Mouse (Mus musculus) liver, embryonic 11.5 days (tissue): ENCODE results near the gene Cdk17. TPM values are rescaled to one million over a fixed set of nuclear protein-coding genes. Genes with fewer than 3 reads are reported as not detected.

Experiments
- ATAC-seq: fragments of 200-750 bp; cut with Nextera tagmentation; replicated peaks from 2 replicates; pipeline ENCODE4 v1.8.0; 2017; ENCODE audit warnings: moderate number of reproducible peaks, mild to moderate bottlenecking, moderate TSS enrichment, moderate library complexity; ENCODE audit not compliant: low FRiP score
- DNase-seq: peaks from one replicate; pipeline ENCODE4 v3.0.0-alpha.2; 2017; ENCODE audit warnings: low spot score
- H3K27ac ChIP-seq: fragments of 300-500 bp; sonication (generic); 2 replicates; pipeline ENCODE4 v1.5.1; 2014; ENCODE audit warnings: mild to moderate bottlenecking, low read depth, low read length, control low read depth
- H3K27me3 ChIP-seq: fragments of 300-500 bp; sonication (generic); replicated peaks from 2 replicates; pipeline ENCODE4 v1.6.1; 2014; ENCODE audit warnings: low read length, mixed read lengths; ENCODE audit not compliant: control insufficient read depth, insufficient read depth
- H3K36me3 ChIP-seq: fragments of 300-500 bp; sonication (generic); 2 replicates; pipeline ENCODE4 v1.6.1; 2014; ENCODE audit warnings: mild to moderate bottlenecking, low read length, moderate library complexity, mixed read lengths; ENCODE audit not compliant: control insufficient read depth, insufficient read depth
- H3K4me1 ChIP-seq: fragments of 300-500 bp; sonication (generic); replicated peaks from 2 replicates; pipeline ENCODE4 v1.6.1; 2014; ENCODE audit warnings: low read length, mixed read lengths; ENCODE audit not compliant: control insufficient read depth, insufficient read depth
- H3K4me2 ChIP-seq: fragments of 300-500 bp; sonication (generic); 2 replicates; pipeline ENCODE4 v1.6.1; 2014; ENCODE audit warnings: mild to moderate bottlenecking, control low read depth, moderate library complexity
- H3K4me3 ChIP-seq: fragments of 300-500 bp; sonication (generic); 2 replicates; pipeline ENCODE4 v1.5.1; 2014; ENCODE audit warnings: low read depth, low read length, control low read depth
- H3K9ac ChIP-seq: fragments of 300-500 bp; sonication (generic); 2 replicates; pipeline ENCODE4 v1.6.1; 2014; ENCODE audit warnings: low read depth, low read length, control low read depth
- H3K9me3 ChIP-seq: fragments of 300-500 bp; sonication (generic); 2 replicates; pipeline ENCODE4 v1.6.1; 2016; ENCODE audit warnings: low read length, inconsistent platforms, mixed read lengths; ENCODE audit not compliant: control insufficient read depth
- WGBS: fragments of 180-500 bp; shearing (Covaris S2); extraction: QIAGEN DNeasy Blood & Tissue Kit; methylation state at CpG from one replicate; pipeline ENCODE4 v1.1.7; 2014; 5-methylcytosine and 5-hydroxymethylcytosine counted together
- polyA plus RNA-seq: library from polyadenylated mRNA; unstranded; fragments of >200 nt; fragmentation: Nextera tagmentation; extraction: Ambion mirVana; gene quantifications from 2 replicates; pipeline ENCODE4 v1.2.1, GENCODE M21; 2014

The Cdk17 gene
- polyA plus RNA-seq, 1 experiment from 2014 or later, result 23.1 TPM

- Histone ChIP-seq H3K27ac (peak overlapping the region; percentile 95), H3K4me2 (peak overlapping the region; percentile 87), H3K27me3 (no peaks in the 10 kb centered on the region), H3K9me3 (no peaks in the 10 kb centered on the region), H3K4me3 (peak overlapping the region; percentile 99), H3K4me1 (peaks cover 39% of the 10 kb centered on the region), H3K9ac (peak overlapping the region; percentile 99), H3K36me3 (no peaks in the 10 kb centered on the region)
- WGBS, result 1% methylated on average over 33 of the region's 33 CpGs
- peak; percentile 50 for ATAC-seq
- DNase-seq, result peak; percentile 72
These were observed 1.0 kb downstream of the Cdk17 start for GRCm38 (mm10) chr10:93161511-93162275.

- H3K4me1 ChIP-seq, result peaks cover 43% of the 10 kb centered on the region
These were observed 1.7 kb downstream of the Cdk17 start for GRCm38 (mm10) chr10:93162276-93162971.

DNA sequence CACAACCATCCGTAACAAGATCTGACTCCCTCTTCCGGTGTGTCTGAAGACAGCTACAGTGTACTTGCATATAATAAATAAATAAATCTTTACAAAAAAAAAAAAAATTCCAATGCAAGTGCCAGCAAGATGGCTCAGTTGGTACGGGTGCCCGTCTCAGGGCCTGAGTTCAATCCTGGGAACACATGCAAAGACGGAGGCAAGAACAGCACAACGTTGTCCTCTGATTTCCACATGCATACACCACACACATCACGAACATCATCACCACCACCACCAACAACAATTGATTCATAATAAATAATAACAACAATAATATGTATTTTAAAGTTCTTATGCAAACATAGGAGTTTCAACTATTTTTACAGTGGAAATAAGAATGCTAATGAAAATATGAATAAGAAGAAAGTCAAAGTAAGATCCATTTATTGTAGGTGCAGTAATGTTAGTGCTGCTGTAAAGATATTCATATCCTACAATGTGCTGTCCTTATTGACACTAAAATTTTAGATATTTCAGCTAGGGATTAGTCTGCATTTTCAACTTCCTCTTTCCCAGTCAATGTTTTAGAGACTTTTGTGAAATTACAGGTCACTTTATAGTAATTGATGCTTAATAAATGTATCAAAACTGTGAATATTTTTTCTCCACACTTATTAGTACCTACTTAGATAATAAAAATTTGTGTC, 2.4 kb downstream of the Cdk17 start:
- peak overlapping the region; percentile 99 for H3K4me3 ChIP-seq
- WGBS, result 56% methylated on average over 7 of the region's 7 CpGs
- H3K36me3 ChIP-seq, result no peaks in the 10 kb centered on the region
- 0 out of 2 replicates have a peak overlapping the region, but pooled peaks have one; percentile 14 for H3K9ac ChIP-seq
- H3K27ac ChIP-seq, result no peak overlapping the region
- no peaks in the 10 kb centered on the region for H3K27me3 ChIP-seq
- ATAC-seq (no peak), DNase-seq (no peak)
- peak overlapping the region; percentile 87 for H3K4me2 ChIP-seq
- H3K4me1 ChIP-seq, result peaks cover 46% of the 10 kb centered on the region
- no peaks in the 10 kb centered on the region for H3K9me3 ChIP-seq

More at GRCm38 (mm10) chr10:93162276-93162971, 1.7 kb downstream of the Cdk17 start:
- Histone ChIP-seq H3K9ac (peak overlapping the region; percentile 99), H3K4me3 (peak overlapping the region; percentile 99), H3K36me3 (no peaks in the 10 kb centered on the region), H3K9me3 (no peaks in the 10 kb centered on the region), H3K4me2 (peak overlapping the region; percentile 87), H3K27ac (peak overlapping the region; percentile 95), H3K27me3 (no peaks in the 10 kb centered on the region)
- no peak for DNase-seq
- no peak for ATAC-seq
- WGBS, result 14% methylated on average over 11 of the region's 11 CpGs

DNA sequence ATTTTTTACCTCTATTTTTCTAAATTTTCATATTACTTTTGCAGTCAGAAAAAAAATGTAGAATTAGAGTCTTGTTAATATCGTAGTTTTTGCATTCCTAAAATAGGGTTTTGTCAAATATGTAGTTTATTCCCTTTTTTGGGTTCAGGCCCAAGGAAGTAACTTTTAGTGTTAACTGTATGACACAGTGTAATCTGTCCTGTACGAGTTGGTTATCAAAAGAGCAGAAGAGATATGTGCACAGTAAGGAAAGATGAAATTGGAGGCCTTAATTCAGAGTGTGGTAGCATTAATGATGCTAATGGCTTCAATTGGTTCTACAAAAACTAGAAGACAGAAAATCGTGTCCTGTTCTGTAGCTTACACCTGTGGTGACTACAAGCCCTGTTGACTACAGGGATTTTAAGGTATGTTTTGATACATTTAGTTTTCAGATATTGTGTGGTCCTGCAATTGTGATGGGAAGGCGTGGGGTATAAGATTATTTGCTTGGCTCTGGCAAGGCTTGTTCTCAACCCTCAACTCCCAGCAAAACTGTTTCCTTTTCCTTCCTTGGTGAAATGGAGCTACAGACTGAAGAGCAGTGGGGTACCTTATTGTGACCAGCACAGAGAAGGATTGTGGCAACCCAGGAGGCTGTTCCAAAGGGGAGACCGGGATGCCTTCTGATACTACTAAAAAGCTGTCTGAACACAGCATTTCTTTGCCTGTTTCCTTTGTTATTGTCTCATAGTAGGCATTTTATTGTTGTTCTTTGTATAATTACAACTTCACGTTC, 3.2 kb downstream of the Cdk17 start:
- H3K4me3 ChIP-seq, result no peak overlapping the region
- DNase-seq (no peak), ATAC-seq (no peak)
- no peaks in the 10 kb centered on the region for H3K27me3 ChIP-seq
- peak overlapping the region; percentile 45 for H3K4me2 ChIP-seq
- H3K9me3 ChIP-seq, result no peaks in the 10 kb centered on the region
- H3K27ac ChIP-seq, result no peak overlapping the region
- H3K36me3 ChIP-seq, result no peaks in the 10 kb centered on the region
- 60% methylated on average over 6 of the region's 6 CpGs for WGBS
- peaks cover 50% of the 10 kb centered on the region for H3K4me1 ChIP-seq
- no peak overlapping the region for H3K9ac ChIP-seq

DNA sequence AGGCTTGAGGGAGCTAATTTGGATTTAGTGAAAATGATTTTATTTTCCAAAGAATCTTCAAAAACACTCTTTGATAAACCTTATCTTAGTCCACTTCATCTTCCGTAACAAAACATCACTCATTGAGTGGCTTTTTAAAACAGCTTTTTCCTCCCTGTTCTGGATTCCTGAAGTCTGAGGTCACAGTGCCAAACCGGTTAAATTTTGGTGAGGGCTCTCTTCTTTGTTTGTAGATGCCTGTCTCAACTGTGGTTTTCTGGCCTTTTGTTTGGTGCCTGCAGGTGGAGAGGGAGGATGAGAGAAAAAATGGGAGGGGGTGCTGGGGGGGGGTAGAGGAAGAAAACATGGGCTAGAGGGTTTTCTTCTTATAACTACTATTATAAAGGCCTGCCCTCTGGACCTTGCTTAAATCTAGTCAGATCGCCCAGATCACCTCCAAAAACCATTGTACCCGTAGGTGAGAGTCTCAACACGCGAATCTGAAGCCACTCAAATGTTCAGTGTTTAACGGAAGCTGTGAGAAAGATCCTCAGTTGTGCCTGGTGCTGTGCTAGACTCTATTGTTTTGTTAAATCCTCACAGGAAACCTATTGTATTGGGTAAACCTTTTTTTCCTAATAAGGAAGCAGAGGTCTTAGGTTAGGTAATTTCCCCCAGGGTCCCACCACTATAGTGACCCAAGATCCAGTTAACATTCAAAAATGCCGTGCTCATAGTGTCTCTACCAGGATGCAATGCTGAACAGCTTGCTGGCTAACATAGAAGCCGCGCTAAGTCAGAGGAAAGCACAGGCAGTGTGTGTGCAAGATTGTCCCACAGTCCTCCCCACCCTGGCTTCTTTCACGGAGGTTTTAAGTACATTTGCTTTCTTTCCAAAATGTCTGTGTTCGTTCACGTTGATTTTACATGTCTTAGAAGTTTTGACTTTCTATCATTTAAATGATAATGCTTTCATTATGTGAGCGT, 5.0 kb downstream of the Cdk17 start:
- no peak for DNase-seq
- 0 out of 2 replicates have a peak, but pooled peaks have one; percentile 32 for ATAC-seq
- Histone ChIP-seq H3K4me3 (peak overlapping the region; percentile 18; the same call in 1 of the 2 replicates), H3K27me3 (no peaks in the 10 kb centered on the region), H3K9me3 (no peaks in the 10 kb centered on the region), H3K9ac (peak overlapping the region; percentile 12; the same call in 1 of the 2 replicates), H3K27ac (peak overlapping the region; percentile 40; the same call in 1 of the 2 replicates), H3K36me3 (no peaks in the 10 kb centered on the region), H3K4me1 (peaks cover 47% of the 10 kb centered on the region), H3K4me2 (peak overlapping the region; percentile 47)
- WGBS, result 22% methylated on average over 14 of the region's 14 CpGs

- H3K4me3 ChIP-seq, result peak overlapping the region; percentile 18; the same call in 1 of the 2 replicates
- no peaks in the 10 kb centered on the region for H3K9me3 ChIP-seq
- DNase-seq (no peak), ATAC-seq (0 out of 2 replicates have a peak, but pooled peaks have one; percentile 22)
- peak overlapping the region; percentile 36; the same call in 1 of the 2 replicates for H3K27ac ChIP-seq
- WGBS, result 18% methylated on average over 5 of the region's 5 CpGs
- no peaks in the 10 kb centered on the region for H3K27me3 ChIP-seq
- no peaks in the 10 kb centered on the region for H3K36me3 ChIP-seq
- H3K4me2 ChIP-seq, result peak overlapping the region; percentile 47
- H3K9ac ChIP-seq, result 0 out of 2 replicates have a peak overlapping the region, but pooled peaks have one; percentile 12
- H3K4me1 ChIP-seq, result peaks cover 53% of the 10 kb centered on the region
These were observed 5.7 kb downstream of the Cdk17 start for GRCm38 (mm10) chr10:93166382-93166769.

GRCm38 (mm10) chr10:93167311-93167710, 6.6 kb downstream of the Cdk17 start:
- Histone ChIP-seq H3K27ac (no peak overlapping the region), H3K4me3 (peak overlapping the region; percentile 29; the same call in 1 of the 2 replicates)
- no peak; the same call in 1 of the 2 replicates for ATAC-seq

More at GRCm38 (mm10) chr10:93167311-93167710, 6.6 kb downstream of the Cdk17 start:
- no peak for DNase-seq
- Histone ChIP-seq H3K4me2 (peak overlapping the region; percentile 64), H3K4me1 (peaks cover 50% of the 10 kb centered on the region), H3K9me3 (no peaks in the 10 kb centered on the region), H3K9ac (no peak overlapping the region; the same call in 1 of the 2 replicates), H3K27me3 (no peaks in the 10 kb centered on the region), H3K36me3 (no peaks in the 10 kb centered on the region)
- 50% methylated on average over 6 of the region's 6 CpGs for WGBS
